Mouse (Mus musculus): ENCODE measurements around the gene Nsun5. TPM values are rescaled to one million over a fixed set of nuclear protein-coding genes. Genes with fewer than 3 reads are reported as not detected.

The Nsun5 gene
- polyA plus RNA-seq (2021; fragmentation: Nextera tagmentation) = 8.6 and 9.3 TPM in 2 replicates
- long read RNA-seq, experiment 1, transcript Nsun5-201 (10 exons, 2,243 nt) = major isoform, 26 of 70 reads
- long read RNA-seq, experiment 1, partial matches to known transcripts = 6 of 70 reads
- long read RNA-seq, experiment 1, other reads (novel, unspliced or antisense) = 38 of 70 reads
- long read RNA-seq, experiment 2, transcript Nsun5-201 (10 exons, 2,243 nt) = major isoform, 5 of 9 reads
- long read RNA-seq, experiment 2, partial matches to known transcripts = 1 of 9 reads
- long read RNA-seq, experiment 2, other reads (novel, unspliced or antisense) = 3 of 9 reads

DNA sequence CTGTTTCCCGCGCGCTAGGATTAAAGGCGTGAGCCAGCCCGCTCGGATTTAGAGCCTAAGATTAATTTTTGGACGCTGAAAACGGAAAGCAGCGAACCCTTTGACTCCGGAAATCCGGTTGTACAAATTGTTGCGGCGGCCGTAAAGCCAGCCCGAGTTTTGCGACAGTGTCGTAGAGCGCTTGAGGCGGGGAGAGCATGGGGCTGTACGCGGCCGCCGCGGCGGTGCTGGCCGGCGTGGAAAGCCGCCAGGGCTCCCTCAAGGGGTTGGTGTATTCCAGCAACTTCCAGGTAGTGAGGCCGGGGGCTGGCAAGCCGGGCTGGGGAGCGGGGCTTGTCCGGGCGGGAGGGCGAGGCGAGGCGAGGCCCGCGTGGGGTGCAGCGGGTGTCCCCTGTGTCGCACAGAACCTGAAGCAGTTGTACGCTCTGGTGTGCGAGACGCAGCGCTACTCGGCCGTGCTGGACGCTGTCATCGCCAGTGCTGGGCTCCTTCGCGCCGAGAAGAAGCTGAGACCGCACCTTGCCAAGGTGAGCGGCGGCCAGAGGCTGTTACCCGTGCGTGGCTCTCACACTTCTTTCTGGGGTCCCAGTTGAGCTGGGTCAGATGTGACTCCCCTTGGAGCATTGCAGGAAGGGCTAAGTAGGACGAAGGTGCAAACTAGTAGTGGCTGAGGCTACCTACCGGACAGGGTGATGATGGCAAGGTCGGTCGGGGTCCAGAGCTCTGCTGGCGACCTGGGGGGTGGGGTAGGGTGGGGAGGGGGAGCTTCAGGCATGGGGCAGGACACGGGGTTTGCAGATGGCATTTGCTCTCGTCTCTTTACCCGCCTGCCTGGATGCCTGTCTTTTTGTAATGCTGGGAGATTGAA is at the start of gene Nsun5:
TSS of gene Nsun5 (plus strand) at position 167 of the 868 bp plus-strand sequence.

DNA sequence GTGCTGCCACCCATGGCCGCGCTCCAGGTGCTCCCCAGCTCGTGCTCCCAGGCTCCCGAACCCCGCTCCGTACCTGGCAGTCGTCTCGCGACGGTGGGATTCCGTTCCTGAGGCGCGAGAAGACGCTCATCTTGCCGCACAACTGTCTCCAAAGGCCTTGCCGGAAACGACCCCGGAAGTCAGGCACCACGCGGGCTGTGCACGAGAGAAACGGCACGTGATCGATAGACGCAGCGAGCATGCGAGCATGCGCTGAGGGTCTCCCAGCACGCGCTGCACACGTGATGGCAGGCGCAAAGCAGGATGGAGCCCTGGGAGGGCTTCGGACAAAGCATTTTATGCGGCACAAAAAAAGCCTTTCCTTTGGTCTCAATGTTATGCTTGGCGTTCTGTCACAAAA is 19.9 kb upstream of the Nsun5 start, which contains the start of gene Fkbp6:
TSS of gene Fkbp6 (minus strand) at position 183 of the 400 bp plus-strand sequence.

DNA sequence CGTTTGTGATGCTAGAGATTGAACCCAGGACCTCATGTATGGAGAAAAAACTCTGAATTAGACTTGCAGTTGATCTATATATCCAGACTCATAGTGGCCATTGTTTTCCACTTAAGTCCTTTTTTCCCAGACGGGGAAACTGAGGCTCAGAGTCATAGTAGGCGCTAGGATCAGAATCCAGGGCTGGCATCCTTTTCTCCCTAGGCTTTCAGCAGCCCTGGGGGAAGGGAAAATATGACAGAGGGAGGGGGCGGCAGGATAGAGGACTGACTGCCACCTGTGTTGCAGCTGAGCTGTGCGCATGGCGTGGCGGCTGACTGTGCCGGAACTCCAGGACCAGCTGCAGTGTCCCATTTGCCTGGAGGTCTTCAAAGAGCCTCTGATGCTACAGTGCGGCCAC is 16.8 kb upstream of the Nsun5 start, which contains the start of gene Trim50:
TSS of gene Trim50 (plus strand) at position 301 of the 400 bp plus-strand sequence.

DNA sequence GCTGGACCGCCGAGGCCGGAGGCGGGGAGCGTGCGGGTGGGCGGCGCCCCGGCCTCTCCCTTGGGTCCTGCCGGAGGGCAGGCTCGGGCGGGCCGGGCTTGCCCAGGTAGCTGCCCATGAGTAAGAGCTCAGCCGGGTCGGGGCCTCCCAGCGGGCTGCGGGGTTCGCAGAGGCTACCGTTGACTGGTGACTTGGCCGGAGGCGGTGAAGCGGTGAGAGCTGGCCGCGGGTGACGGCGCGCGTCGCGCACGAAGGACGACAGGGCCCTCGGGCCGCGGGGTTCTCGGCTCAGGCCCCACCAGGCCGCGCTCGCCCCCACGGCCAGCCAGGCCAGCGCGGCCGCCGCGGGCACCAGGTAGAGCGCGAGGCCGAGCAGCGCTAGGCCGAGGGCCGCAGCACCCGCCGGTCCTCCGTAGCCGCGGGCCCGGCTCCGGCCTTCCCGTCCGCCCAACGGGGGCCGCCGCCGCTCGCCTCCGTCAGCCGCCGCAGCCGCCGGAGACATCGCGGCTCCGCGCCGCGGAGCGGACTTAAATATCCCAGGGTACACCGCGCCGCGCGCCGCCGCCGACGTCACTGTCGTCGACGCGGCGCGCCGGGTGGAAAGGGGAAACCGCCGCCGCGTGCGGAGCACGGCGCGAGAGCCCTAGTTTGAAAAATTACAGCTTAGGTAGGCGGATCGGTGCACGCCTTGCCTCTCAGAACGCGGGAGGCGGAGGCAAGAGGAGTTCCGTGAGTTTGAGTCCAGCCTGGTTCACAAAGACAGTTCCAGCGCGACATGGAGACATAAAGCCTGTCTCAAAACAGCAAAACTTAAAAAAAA is 24.5 kb downstream of the Nsun5 start, which contains the start of gene Pom121:
TSS of gene Pom121 (minus strand) at position 543 of the 820 bp plus-strand sequence.

Other genes with a start within 250 kb of the Nsun5 start
- gene Tbl2, start 220.3 kb upstream of the Nsun5 start, polyA plus RNA-seq (2021; fragmentation: Nextera tagmentation) = 15.9 and 17.1 TPM in 2 replicates
- gene Bcl7b, start 201.7 kb upstream of the Nsun5 start, polyA plus RNA-seq (2021; fragmentation: Nextera tagmentation) = 87.3 and 94.7 TPM in 2 replicates
- 8.8 and 11.9 TPM in 2 replicates for gene Baz1b, start 182.7 kb upstream of the Nsun5 start, polyA plus RNA-seq (2021; fragmentation: Nextera tagmentation)
- 1.5 and 6.5 TPM in 2 replicates for gene Fzd9, start 118.7 kb upstream of the Nsun5 start, polyA plus RNA-seq (2021; fragmentation: Nextera tagmentation)
- gene Fkbp6, start 19.9 kb upstream of the Nsun5 start, polyA plus RNA-seq (2021; fragmentation: Nextera tagmentation) = 0.16 TPM in 1 of 2 replicates, not detected in the other
- gene Trim50, start 16.7 kb upstream of the Nsun5 start, polyA plus RNA-seq (2021; fragmentation: Nextera tagmentation) = not detected in 2 replicates
- 6.5 and 18.1 TPM in 2 replicates for gene Pom121, start 24.6 kb downstream of the Nsun5 start, polyA plus RNA-seq (2021; fragmentation: Nextera tagmentation)
- 12.0 and 14.2 TPM in 2 replicates for gene Hip1, start 175.2 kb downstream of the Nsun5 start, polyA plus RNA-seq (2021; fragmentation: Nextera tagmentation)
- gene Ccl26, start 193.6 kb downstream of the Nsun5 start, polyA plus RNA-seq (2021; fragmentation: Nextera tagmentation) = not detected in 2 replicates
- gene Ccl24, start 203.1 kb downstream of the Nsun5 start, polyA plus RNA-seq (2021; fragmentation: Nextera tagmentation) = 0.27 and 0.61 TPM in 2 replicates

Measured in left cerebral cortex, adult 6 months (tissue).